Mouse (Mus musculus) heart, adult 2 months (tissue): ENCODE results near the gene Rusc1.
A peak's percentile ranks its signal among the peaks of the same experiment; 100 is the strongest.

Source experiments
- CTCF ChIP-seq: fragments of 200-600 bp; IDR thresholded peaks from 2 replicates; pipeline ENCODE4 v1.8.1; 2022; ENCODE audit warnings: antibody characterized with exemption, mild to moderate bottlenecking, moderate library complexity
- POLR2A ChIP-seq: fragments of 200-500 bp; IDR thresholded peaks from 2 replicates; pipeline ENCODE4 v1.6.1; 2011; ENCODE audit warnings: mild to moderate bottlenecking, low read depth, low read length, control low read depth; ENCODE audit not compliant: insufficient read depth

GRCm38 (mm10) chr3:89090694-89091655 is 2.1 kb downstream of the Rusc1 start:
- peak; percentile 96 for TF ChIP-seq CTCF
- TF ChIP-seq POLR2A, result no peak
